Mouse (Mus musculus) gastrocnemius, adult 8-10 months (tissue): ENCODE measurements around the gene Shc4. TPM values are rescaled to one million over a fixed set of nuclear protein-coding genes. Genes with fewer than 3 reads are reported as not detected.

Source experiments
- DNase-seq, 2 experiments: peaks; one replicate each; pipeline ENCODE4 v3.0.0; 2022; ENCODE audit warnings: low spot score in 2 of 2
- total RNA-seq, 4 experiments: library from RNA; stranded (reverse); gene quantifications; 2 replicates each; pipeline ENCODE4 v1.2.4; 2022

Shc4 gene
- total RNA-seq, 4 experiments from 2014 or later: 0.75 to 0.99 (median 0.82) TPM

DNA sequence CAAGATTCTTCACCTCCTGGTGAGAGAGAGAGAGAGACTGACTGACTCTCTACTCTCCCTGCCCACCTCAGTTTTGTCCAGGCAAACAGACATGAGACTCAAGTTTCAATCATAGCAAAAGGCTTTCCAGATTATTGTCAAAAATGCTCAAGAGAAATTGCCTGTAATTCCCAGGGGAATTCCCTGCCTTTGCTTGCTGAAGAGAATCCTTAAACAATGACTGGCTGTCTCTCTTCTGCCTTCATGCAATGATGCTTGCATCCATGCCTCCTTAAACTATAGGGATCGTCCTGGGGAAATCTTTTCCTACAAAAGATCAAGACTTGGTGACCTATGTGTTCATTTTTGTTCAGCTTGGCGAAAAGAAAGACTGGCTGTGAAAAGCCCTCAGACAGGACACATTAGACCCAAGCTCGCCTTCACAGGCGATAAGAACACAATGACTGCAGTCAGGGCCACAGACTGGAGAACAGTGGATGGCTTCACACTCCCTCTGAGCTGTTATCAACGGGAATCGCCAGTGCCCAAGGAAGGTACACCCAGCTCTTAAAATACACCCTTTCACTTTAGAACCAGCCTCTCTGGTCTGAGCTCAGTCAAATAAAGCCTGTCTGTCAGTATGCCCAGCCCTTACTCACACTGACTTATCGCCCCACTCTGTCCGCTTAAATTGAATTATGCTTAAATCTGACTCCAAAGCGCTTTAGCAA is 38.4 kb downstream of the Shc4 start:
- no peak for DNase-seq

DNA sequence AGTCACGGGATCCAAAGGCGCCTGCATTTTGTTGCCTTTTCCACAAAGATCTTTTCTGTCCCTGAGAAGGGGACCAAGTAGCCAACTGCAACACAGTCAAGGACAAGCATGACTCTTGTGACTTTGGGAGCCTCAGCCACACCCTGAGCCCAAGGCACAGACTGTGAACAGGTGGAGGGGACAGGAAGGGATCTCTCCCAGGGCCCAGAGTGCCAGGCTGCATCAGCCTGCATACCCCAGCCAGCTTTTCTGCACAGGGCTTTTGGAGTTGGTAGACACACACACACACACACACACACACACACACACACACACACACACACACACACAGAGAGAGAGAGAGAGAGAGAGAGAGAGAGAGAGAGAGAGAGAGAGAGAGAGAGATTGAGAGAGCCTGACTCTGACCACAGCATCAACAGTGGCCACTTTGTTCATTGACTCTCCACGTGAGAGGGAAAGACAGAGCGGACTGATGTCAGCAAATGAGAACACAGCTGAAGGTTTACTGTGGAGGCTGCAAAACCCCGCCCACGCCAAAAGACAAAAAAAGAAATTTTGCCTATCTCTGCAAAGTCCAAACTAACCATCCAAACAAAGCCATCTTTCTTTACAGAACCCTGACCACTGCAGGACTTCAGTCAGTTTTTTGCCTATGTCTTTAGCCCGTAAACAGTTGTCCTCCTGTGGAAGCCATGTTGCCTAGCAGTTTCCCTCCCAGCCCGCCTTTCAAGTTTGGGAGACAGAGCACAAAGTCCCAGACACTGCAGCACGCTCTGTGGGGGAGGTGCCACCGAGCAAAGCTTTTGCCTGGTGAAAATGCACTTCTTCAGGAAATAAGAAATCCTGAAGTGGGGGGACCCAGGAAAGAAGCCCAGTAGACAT is 39.1 kb downstream of the Shc4 start:
- no peak for DNase-seq

DNA sequence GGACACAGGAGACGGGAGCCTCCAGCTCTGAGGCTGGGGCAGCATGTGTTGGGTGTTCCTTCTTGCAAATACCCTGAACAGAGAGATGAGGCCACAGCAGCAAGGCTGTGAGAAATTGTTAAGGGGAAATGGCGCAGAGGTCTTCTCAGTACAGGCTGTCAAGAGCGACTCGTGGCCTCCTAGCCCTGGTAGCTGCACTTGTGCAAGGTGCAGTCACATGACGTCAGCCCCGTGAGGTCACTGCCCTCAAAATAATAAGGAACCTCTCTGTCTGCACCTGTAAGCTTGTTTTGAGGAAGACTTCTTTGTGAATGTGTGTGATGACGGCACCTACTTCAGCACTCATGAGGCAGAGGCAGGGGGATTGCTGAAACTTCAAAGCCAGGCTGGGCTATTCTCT is 40.1 kb downstream of the Shc4 start:
- no peak for DNase-seq

DNA sequence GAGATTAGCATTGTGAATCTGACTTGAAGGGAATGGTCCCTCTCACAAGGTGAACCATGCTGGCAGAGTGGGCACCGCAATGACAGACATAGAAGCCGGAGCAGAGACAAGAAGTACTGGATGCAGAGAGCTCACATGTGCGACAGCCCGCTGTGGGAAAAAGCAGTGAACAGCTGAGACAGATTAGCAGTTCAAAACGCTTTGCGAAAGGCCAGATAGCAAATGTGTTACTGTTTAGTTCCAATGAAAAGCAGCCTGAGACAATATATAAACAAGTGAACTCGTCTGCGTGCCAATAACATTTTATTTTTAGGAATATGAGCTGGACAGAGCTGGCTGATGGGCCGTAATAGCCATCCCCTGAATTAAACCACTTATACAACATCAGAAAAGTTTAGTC is 42.1 kb downstream of the Shc4 start:
- no peak for DNase-seq

DNA sequence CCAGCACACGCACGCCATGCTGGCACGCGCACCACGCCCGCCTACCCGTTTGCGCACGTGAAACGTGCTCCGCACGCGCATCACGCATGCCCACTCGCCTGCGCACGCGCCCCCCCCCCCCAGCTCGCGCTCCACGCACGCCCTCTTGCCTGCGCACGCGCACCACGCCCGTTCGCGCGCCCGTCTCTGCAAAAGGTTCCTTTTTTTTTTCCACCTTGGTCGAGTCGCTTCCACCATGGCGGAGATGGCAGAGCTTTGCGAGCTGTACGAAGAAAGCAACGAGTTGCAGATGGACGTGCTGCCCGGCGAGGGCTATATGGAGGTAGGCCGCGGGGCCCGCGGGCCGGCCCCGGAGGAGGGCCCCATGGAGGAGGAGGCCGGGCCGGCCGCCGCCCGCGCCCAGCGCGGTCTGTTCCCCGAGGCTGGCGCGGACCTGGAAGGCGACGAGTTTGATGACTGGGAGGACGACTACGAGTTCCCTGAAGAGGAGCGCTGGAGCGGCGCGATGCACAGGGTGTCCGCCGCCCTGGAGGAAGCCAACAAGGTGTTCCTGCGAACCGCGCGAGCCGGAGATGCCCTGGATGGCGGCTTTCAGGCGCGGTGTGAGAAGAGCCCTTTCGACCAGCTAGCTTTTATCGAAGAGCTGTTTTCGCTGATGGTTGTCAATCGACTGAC is 50.9 kb downstream of the Shc4 start, which contains the start of gene Eid1:
TSS of gene Eid1 (plus strand) at position 139 of the 675 bp plus-strand sequence.
- DNase-seq: peak; percentile 22 to 53

DNA sequence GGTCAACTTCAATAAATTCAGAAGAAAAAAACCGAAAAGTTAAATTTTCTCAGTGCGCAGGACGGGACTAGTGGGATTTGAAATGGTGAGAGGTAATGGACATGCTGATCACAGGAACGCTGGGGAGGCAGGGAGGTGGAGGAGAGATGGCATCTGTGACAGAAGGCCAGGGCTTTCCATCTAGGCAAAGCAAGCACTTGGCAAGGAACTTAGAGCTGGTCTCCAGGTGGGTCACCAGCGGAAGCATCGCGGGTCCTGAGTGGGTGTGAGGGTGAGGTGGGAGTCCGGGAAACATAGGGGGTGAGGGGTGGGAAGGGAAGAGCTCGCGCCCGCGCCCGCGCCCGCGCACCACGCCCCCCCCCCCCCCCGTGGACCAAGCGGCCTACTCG is 51.4 kb downstream of the Shc4 start:
- DNase-seq: no peak

DNA sequence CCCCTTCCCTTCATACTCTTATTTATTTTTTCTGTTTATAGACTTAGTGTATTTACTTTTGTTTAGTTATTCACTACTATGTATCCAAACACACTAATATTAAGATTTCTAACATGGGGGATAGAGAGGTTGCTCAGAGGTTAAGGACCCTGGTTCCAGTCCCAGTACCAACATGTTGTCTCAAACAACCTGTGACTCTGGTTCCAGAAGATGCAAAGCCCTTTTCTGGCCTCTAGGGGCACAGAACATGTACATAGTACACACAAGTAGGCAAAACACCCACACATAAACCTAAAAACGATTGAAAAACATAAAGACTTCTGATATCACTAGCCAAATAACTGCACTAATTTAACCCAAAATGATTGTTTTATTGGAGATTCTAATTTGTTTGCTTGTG is 53.1 kb downstream of the Shc4 start:
- DNase-seq: no peak

DNA sequence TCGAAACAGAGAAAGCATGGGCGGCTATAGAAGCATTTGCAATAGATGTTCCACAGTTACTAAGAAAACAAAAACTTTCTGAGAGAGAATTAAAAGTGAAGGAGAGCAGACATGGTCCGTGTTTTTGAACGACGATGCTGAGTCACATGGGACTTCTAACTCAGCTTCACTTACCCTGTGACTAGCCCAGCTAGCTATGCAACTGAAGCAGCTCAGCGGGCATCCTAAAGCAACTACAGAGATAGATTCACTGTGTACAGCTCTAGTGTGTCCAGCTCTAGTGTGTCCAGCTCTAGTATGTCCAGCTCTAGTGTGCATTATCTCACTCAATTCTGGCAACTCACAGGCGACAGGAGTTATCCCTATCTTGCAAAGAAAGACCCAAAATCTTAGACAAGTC is 56.2 kb downstream of the Shc4 start:
- DNase-seq: no peak

DNA sequence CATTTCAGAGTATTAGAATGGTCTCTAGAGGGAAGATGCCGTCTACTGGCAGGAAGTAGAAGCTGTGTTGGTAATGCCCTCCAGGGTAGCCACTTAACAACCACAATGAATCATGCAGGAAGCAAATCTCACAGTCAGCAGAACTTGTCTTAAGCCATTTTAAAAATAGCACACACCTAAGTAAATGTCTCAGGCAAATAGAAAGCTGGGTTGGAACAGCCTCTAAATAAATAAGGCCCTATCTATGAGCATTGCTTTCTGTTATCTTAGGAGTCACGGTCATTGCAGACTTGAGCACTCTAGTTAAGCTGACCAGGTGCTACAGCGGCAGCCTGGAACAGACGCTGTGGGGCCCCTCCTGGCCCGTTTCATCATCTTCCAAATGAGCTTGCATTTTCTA is 56.8 kb downstream of the Shc4 start:
- DNase-seq: no peak

DNA sequence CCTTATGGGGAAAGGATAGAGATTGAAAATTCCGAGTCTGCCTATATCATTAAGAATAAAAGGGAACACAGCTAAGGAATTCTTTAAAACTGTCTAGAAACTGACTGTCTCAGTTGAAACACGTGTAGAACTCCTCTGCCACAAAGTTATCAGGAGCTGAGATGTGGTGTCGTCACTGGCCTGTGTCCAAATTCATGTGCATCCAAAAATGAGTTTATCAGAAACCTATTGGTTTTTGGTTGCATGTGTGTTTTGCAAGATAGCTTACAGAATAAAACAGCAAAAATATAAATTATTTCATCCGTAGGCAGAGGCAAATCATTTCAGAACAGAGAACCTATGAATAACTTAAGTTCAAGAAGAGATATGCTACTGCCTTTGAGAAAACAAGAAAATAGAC is 57.3 kb downstream of the Shc4 start:
- DNase-seq: no peak

DNA sequence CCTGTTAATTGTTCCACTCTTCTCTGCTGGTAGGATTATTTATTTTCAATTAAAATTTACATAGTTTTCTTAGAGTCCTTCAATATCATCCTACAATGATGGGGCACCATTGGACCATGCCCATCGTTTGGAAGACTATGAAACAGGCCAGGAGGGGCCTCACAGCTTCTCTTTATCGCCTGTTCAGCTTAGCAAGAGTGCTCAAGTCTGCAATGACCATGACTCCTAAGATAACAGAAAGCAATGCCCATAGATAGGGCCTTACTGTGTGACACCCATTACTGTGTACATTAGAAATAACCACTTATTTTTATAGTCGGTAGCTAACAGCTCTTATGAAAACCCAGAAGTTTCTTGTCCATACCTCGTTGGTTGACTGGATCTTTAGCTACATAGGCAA is 58.0 kb downstream of the Shc4 start:
- DNase-seq: no peak

DNA sequence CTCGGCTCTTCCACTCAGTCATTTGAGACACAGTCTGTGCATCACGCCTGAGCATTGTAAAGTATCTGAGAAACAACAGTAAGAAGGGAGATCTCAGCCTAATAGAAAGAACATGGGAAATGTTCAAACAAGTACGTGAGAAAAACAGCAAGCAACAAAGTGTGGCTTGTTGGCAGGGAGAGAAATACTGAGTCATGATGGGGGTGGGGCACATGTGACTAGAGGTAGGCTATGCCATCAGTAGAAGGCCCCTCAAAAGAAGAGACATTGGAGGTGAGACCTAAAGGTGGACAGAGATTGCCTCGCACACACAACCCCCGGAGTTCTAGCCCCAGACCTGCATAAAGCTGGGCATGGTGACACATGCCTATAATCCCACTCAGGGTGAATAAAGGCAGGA is 58.7 kb downstream of the Shc4 start:
- DNase-seq: no peak

DNA sequence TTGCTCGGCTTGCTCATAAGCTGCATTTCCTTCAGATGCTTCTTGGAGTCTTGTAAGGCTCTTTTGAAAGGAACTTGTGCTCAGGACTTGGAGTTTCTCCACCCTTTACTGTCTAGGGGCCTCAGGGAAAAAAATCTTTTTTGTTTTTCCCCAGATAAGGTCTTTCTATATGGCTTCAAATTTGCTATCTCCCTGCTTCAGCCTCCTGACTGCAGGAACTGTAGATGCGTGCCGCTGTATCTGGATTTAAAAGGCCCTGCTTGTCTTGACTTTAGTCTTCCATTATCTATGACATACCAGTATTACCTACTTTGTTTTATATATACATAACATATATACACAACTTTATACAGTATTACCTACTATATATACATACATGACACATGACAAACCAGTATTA is 61.4 kb downstream of the Shc4 start:
- no peak for DNase-seq

DNA sequence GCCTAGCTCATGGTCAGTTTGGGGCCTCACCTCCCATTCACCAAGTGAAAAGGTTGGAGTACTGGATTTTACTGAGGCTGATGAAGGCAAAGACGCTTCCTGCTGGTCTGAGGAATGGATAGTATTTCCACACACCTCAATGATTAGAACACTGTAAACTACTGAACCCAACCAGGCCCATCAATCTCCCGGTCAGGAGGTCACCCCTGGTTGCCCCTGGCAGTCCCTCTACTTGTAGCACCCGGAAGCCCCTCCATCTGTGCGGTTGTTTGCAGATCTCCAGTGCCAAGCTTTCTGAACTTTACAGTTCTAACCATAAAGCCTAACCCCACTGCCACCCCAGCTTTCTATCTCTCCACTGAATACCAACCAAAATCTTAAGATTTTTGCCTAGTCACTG is 62.8 kb downstream of the Shc4 start:
- no peak for DNase-seq

DNA sequence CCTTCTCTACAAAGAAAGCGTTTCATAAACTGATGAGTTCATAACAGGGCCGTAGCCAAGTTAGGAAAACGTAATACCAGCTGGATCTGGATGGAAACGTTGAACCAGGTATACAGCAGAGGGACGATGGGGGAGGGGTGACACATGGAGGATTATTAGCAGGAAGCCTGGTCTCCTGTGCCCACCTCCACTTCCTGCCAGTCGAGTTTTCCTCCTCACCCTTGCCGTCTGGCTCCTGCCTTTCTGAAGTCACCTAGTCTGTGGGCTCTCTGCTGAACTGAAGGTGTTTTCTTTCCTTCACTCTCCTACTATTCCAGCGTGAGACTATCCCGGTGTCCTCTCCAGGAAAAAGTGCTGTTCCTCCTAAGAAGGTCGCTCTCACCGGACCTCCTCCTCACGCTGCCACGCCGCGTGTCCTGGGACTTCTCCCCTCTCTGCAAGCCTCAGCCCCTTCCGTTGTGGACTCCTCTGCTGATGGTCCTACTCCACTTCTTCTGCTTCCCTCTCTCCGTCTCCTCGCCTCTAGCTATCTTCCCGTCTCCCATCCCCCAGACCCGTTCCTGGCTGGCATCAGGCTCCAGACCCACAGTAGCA is 63.3 kb downstream of the Shc4 start:
- DNase-seq: no peak

DNA sequence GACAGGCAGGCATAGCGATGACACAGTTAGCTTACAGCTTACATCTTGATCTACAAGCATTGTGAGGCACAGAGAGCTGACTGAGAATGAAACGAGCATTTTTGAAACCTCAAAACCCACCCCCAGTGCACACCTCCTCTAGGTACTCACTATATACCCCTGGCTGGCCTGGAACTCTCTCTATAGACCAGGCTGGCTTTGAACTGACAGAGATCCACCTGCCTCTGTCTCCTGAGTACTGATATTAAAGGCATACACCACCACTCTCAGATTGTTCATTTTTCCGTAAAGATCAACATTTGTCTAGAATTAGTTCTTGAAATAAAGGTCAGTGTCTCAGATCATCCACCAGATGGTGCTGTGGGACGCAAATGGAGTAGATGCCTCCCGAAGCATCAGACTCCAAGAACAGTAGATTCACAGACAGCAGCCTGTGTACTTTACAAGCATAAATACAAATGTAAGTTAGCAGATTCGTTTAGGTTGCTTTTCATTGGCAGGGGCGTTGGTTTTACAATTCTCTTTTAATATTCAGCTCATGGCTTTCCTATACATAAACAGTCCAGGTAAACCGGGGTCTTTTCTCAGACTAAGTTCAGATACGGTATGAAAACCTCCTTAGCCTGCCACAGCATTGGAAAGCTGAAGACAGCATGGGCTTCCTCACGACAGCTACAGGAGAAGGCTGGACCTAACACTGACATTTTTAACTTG is 64.0 kb downstream of the Shc4 start:
- no peak for DNase-seq

DNA sequence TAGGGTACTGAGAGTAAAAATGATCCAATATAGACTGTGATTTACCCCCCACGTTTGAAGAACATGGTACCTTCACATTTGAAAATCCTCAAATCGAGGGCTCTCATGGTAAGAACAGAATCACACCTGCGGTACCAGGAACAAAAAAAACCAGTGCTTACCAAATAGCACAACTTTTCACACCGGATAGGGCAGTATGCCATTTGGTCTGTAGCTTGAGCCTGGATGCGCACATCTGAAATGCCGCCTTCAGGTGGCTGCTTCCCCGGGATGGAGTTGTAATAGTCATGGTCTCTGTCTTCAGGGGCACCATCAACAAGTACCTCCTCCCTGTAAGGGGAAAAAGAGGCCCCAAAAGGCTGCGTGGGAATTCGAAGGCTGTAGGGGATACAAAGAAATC is 68.6 kb downstream of the Shc4 start:
- no peak for DNase-seq

DNA sequence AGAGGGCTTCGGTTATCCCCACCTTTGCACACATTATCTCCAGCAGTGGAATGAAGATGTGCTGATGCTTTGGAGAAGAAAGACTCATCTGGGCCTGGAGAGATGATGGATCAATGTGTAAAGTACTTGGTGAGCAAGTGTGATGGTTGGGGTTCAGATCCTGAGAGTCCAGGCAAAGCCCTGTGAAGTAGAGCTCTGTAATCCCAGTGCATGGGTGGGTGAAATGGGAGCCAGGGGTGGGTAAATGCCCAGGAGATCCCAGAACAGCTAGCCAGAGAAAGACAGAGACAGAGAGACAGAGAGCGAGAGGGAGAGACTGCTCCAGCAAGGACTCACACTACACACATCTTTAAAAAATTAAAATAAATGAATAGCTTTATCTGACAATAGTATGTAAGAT is 70.7 kb downstream of the Shc4 start:
- DNase-seq: no peak

DNA sequence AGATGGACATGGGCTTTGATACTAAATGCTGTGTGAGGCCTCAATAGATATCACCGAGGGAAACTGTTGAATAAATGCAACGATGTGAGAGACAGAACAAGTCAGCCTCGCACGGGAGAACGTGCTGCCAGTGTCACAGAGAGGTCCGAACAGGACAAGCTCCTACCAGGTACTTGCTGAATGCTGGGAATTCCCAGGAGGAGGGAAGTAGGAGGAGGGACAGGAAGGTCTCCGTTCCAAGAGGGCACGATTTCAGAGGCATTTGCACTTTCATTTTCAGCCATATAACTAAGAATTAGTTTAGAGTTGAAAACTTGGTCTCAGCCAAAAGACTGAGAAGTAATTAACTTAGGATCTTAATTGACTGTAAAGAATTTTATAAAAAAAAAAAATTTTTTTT is 72.4 kb downstream of the Shc4 start:
- DNase-seq: no peak

DNA sequence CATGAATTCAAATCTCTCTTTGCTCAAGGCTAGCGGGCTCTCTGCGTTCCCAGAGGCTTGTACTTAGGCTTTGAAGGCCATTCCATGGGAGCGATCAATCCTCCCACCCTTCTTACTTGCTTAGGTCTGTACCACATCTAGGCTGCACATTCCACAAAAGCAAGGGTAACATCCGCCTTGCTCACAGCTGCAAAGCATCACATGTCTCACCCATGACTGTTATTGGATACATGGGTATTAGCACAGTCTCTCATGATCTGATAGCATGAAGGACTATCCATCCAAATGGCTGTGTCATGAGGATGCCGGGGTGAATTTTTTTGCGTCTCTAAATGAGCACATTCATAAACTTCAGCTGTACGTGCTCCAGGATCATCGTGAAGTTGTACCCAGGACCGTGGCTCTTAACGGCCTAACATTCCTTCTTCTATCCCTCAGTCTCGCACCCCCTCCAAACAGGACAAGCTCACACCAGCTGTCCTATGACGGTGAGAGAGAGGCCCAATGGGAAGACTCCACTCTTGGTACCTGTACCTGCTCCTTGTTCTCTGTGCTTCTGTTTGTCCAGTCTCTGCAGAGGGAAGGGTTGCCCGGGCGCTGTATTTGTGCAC is 73.1 kb downstream of the Shc4 start:
- DNase-seq: no peak

DNA sequence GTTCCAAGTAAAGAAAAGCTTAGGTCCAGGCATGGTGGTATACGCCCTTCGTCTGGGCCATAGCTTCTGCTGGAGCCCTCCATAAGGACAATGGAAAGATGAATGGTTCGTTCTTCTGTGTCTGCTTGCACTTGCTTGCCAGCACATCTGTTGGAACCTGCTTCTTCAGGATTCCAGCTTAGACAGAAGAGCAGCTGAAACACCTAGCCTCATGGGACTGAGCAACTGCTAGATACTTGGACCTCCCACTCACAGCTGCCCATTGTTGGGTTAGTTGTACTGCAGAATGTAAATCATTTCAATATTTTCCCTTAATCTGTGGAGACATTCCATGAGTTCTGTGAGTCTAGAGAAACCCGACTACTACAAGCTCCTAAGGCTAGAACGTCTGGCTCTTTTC is 73.9 kb downstream of the Shc4 start:
- no peak for DNase-seq
